Mouse (Mus musculus): ENCODE measurements around the gene 4930438A08Rik.
"Not testable (repeated sequence)": the region's sequence is repeated elsewhere in the genome, so short reads cannot be mapped to it uniquely, and the experiment has no call there.

Gene 4930438A08Rik

GRCm38 (mm10) chr11:58282518-58282917, 7.9 kb downstream of the 4930438A08Rik start:
- DNase-seq (ENCODE audit: low read depth), result no peak

GRCm38 (mm10) chr11:58289992-58290682, 15.5 kb downstream of the 4930438A08Rik start:
- DNase-seq (ENCODE audit: low read depth), result no peak

GRCm38 (mm10) chr11:58290812-58291211, 16.2 kb downstream of the 4930438A08Rik start:
- DNase-seq (ENCODE audit: low read depth), result no peak

GRCm38 (mm10) chr11:58292791-58293190, 18.2 kb downstream of the 4930438A08Rik start:
- DNase-seq (ENCODE audit: low read depth), result no peak

GRCm38 (mm10) chr11:58297396-58297795, 22.8 kb downstream of the 4930438A08Rik start:
- no peak for DNase-seq (ENCODE audit: low read depth)

- peak; percentile 84 for DNase-seq (ENCODE audit: low read depth)
Observed at GRCm38 (mm10) chr11:58301057-58301456, 26.5 kb downstream of the 4930438A08Rik start.

GRCm38 (mm10) chr11:58301837-58302754, 27.5 kb downstream of the 4930438A08Rik start:
- peak; percentile 98 for DNase-seq (ENCODE audit: low read depth)

- no peak for DNase-seq (ENCODE audit: low read depth)
Observed at GRCm38 (mm10) chr11:58302774-58303445, 28.3 kb downstream of the 4930438A08Rik start.

GRCm38 (mm10) chr11:58303594-58303993, 29.0 kb downstream of the 4930438A08Rik start:
- DNase-seq (ENCODE audit: low read depth), result no peak

- DNase-seq (ENCODE audit: low read depth), result not testable (repeated sequence)
Observed at GRCm38 (mm10) chr11:58305299-58305698, 30.7 kb downstream of the 4930438A08Rik start.

- peak; percentile 97 for DNase-seq (ENCODE audit: low read depth)
Observed at GRCm38 (mm10) chr11:58306860-58307308, 32.3 kb downstream of the 4930438A08Rik start, which contains the start of gene Zfp692. TSS of gene Zfp692 (plus strand) at chr11:58307069.

- DNase-seq (ENCODE audit: low read depth), result peak; percentile 60
Observed at GRCm38 (mm10) chr11:58307411-58308080, 32.9 kb downstream of the 4930438A08Rik start.

GRCm38 (mm10) chr11:58308661-58309060, 34.1 kb downstream of the 4930438A08Rik start:
- no peak for DNase-seq (ENCODE audit: low read depth)

- DNase-seq (ENCODE audit: low read depth), result no peak
Observed at GRCm38 (mm10) chr11:58314069-58314468, 39.5 kb downstream of the 4930438A08Rik start.

GRCm38 (mm10) chr11:58315536-58316168, 41.1 kb downstream of the 4930438A08Rik start:
- no peak for DNase-seq (ENCODE audit: low read depth)

- no peak for DNase-seq (ENCODE audit: low read depth)
Observed at GRCm38 (mm10) chr11:58316344-58316743, 41.7 kb downstream of the 4930438A08Rik start.

GRCm38 (mm10) chr11:58316768-58317390, 42.3 kb downstream of the 4930438A08Rik start:
- DNase-seq (ENCODE audit: low read depth), result no peak

GRCm38 (mm10) chr11:58322824-58323569, 48.4 kb downstream of the 4930438A08Rik start:
- DNase-seq (ENCODE audit: low read depth), result peak; percentile 97

GRCm38 (mm10) chr11:58323570-58324340, 49.2 kb downstream of the 4930438A08Rik start:
- peak; percentile 31 for DNase-seq (ENCODE audit: low read depth)

Measured in NIH3T3 (cell line).